Mouse (Mus musculus) hindlimb bud, embryonic 11.5 days (tissue): ENCODE results near the gene Raly.
A peak's percentile ranks its signal among the peaks of the same experiment; 100 is the strongest.
"Not testable (repeated sequence)": the region's sequence is repeated elsewhere in the genome, so short reads cannot be mapped to it uniquely, and the experiment has no call there.

Source experiments
- DNase-seq: peaks from one replicate; pipeline ENCODE4 v3.0.0-alpha.2; 2012; ENCODE audit warnings: low read depth, low spot score; ENCODE audit errors: extremely low spot score

The Raly gene

GRCm38 (mm10) chr2:154834149-154834865 is 43.4 kb downstream of the Raly start:
- DNase-seq: no peak

- DNase-seq: no peak
These were observed 45.6 kb downstream of the Raly start for GRCm38 (mm10) chr2:154836537-154836936.

GRCm38 (mm10) chr2:154848086-154848485 is 57.2 kb downstream of the Raly start:
- no peak for DNase-seq

- DNase-seq: no peak
These were observed 64.5 kb downstream of the Raly start for GRCm38 (mm10) chr2:154855383-154855782.

GRCm38 (mm10) chr2:154863672-154864071 is 72.8 kb downstream of the Raly start:
- no peak for DNase-seq

GRCm38 (mm10) chr2:154865696-154866095 is 74.8 kb downstream of the Raly start:
- no peak for DNase-seq

- DNase-seq: no peak
These were observed 77.2 kb downstream of the Raly start for GRCm38 (mm10) chr2:154868106-154868505.

- no peak for DNase-seq
These were observed 79.2 kb downstream of the Raly start for GRCm38 (mm10) chr2:154869954-154870641.

- DNase-seq: no peak
These were observed 85.7 kb downstream of the Raly start for GRCm38 (mm10) chr2:154876621-154877020.

GRCm38 (mm10) chr2:154891585-154891984 is 100.7 kb downstream of the Raly start:
- DNase-seq: no peak

GRCm38 (mm10) chr2:154892201-154893044 is 101.5 kb downstream of the Raly start, which contains the start of gene Eif2s2:
Gene Eif2s2, minus strand, starts transcription at chr2:154892935.
- DNase-seq: peak; percentile 98

- no peak for DNase-seq
These were observed 102.1 kb downstream of the Raly start for GRCm38 (mm10) chr2:154893045-154893385.

GRCm38 (mm10) chr2:154893548-154893947 is 102.7 kb downstream of the Raly start:
- DNase-seq: no peak

- DNase-seq: not testable (repeated sequence)
These were observed 108.1 kb downstream of the Raly start for GRCm38 (mm10) chr2:154899004-154899403.

- not testable (repeated sequence) for DNase-seq
These were observed 108.5 kb downstream of the Raly start for GRCm38 (mm10) chr2:154899412-154899811.

GRCm38 (mm10) chr2:154902111-154902510 is 111.2 kb downstream of the Raly start:
- DNase-seq: no peak

GRCm38 (mm10) chr2:154905796-154906195 is 114.9 kb downstream of the Raly start:
- DNase-seq: no peak

GRCm38 (mm10) chr2:154908223-154908622 is 117.3 kb downstream of the Raly start:
- not testable (repeated sequence) for DNase-seq

- no peak for DNase-seq
These were observed 118.9 kb downstream of the Raly start for GRCm38 (mm10) chr2:154909789-154910188.

GRCm38 (mm10) chr2:154915922-154916541 is 125.1 kb downstream of the Raly start:
- peak; percentile 61 for DNase-seq

GRCm38 (mm10) chr2:154916547-154916946 is 125.7 kb downstream of the Raly start:
- DNase-seq: no peak
